Mouse (Mus musculus) ES-Bruce4 (cell line): ENCODE measurements around the gene Nfya.

Experiments used
- CTCF ChIP-seq: IDR thresholded peaks from one replicate; pipeline ENCODE4 v1.8.1; 2011; ENCODE audit warnings: low read depth, low read length
- POLR2A ChIP-seq: IDR thresholded peaks from one replicate; pipeline ENCODE4 v1.8.1; 2011; ENCODE audit warnings: low read length; ENCODE audit not compliant: insufficient read depth

DNA sequence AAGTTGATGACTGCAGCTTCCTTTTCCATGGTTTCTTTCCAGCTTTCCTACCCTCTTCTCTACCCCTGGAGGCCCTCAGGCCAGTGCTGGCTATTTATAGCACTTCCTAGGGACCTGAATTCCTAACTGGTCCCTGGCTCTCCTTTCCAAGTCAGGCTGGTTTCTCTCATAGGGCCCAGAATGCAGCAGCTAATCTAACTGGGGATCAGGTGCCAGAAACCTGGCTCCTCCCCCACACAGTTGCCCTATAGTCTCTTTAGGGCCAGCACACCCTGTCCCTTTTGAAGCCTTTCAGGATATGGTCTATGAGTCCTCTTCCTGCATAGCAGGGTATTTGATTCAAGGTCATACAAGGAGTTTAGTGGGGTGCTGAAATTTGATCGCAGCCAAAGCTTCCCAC is 26.8 kb upstream of the Nfya start:
- TF ChIP-seq POLR2A, result no peak
- no peak for TF ChIP-seq CTCF
